Mouse (Mus musculus) midbrain, postnatal 0 days (tissue): ENCODE results near the gene Gm10322. TPM values are rescaled to one million over a fixed set of nuclear protein-coding genes. Genes with fewer than 3 reads are reported as not detected.
A peak's percentile ranks its signal among the peaks of the same experiment; 100 is the strongest.

Experiments
- ATAC-seq: fragments of 200-750 bp; cut with Nextera tagmentation; 2 replicates; pipeline ENCODE4 v1.8.0; 2017; ENCODE audit warnings: moderate number of reproducible peaks, mild to moderate bottlenecking, moderate TSS enrichment, moderate library complexity; ENCODE audit not compliant: low FRiP score
- DNase-seq: peaks from one replicate; pipeline ENCODE4 v3.0.0-alpha.2; 2015; ENCODE audit warnings: low spot score
- H3K27ac ChIP-seq: fragments of 300-500 bp; sonication (generic); 2 replicates; pipeline ENCODE4 v1.5.1; 2014; ENCODE audit warnings: low read depth, mild to moderate bottlenecking, low read length, mixed read lengths
- H3K27me3 ChIP-seq: fragments of 300-500 bp; sonication (generic); 2 replicates; pipeline ENCODE4 v1.6.1; 2014; ENCODE audit warnings: low read length, control low read depth, mixed read lengths; ENCODE audit not compliant: insufficient read depth
- H3K36me3 ChIP-seq: fragments of 300-500 bp; sonication (generic); 2 replicates; pipeline ENCODE4 v1.6.1; 2014; ENCODE audit warnings: low read length, control low read depth, mixed read lengths; ENCODE audit not compliant: insufficient read depth
- H3K4me1 ChIP-seq: fragments of 300-500 bp; sonication (generic); 2 replicates; pipeline ENCODE4 v1.6.1; 2014; ENCODE audit warnings: mild to moderate bottlenecking, control low read depth, antibody characterized with exemption, low read length, mixed read lengths; ENCODE audit not compliant: insufficient read depth
- H3K4me2 ChIP-seq: fragments of 300-500 bp; sonication (generic); 2 replicates; pipeline ENCODE4 v1.6.1; 2014; ENCODE audit warnings: low read depth, mild to moderate bottlenecking, low read length, mixed read lengths; ENCODE audit not compliant: poor library complexity, severe bottlenecking
- H3K4me3 ChIP-seq: fragments of 300-500 bp; sonication (generic); 2 replicates; pipeline ENCODE4 v1.5.1; 2014; ENCODE audit warnings: low read depth, mild to moderate bottlenecking, low read length, moderate library complexity
- H3K9ac ChIP-seq: fragments of 300-500 bp; sonication (generic); replicated peaks from 2 replicates; pipeline ENCODE4 v1.6.1; 2014; ENCODE audit warnings: mild to moderate bottlenecking, low read length, moderate library complexity, mixed read lengths; ENCODE audit not compliant: poor library complexity, severe bottlenecking
- H3K9me3 ChIP-seq: fragments of 300-500 bp; sonication (generic); 2 replicates; pipeline ENCODE4 v1.6.1; 2016; ENCODE audit warnings: low read length, control low read depth
- CTCF ChIP-seq: IDR thresholded peaks from 2 replicates; pipeline ENCODE4 v1.5.1; 2016; ENCODE audit warnings: antibody characterized with exemption, mild to moderate bottlenecking
- WGBS: fragments of 180-500 bp; shearing (Covaris S2); extraction: QIAGEN DNeasy Blood & Tissue Kit; methylation state at CpG from one replicate; pipeline ENCODE4 v1.1.7; 2014; 5-methylcytosine and 5-hydroxymethylcytosine counted together
- polyA plus RNA-seq: library from polyadenylated mRNA; unstranded; fragments of >200 nt; fragmentation: Nextera tagmentation; extraction: Ambion mirVana; gene quantifications from 2 replicates; pipeline ENCODE4 v1.2.1, GENCODE M21; 2015
- total RNA-seq: library from RNA; depleted of rRNA; stranded (reverse); fragments of >200 nt; gene quantifications from 2 replicates; pipeline ENCODE4 v1.2.3, GENCODE M21; 2014

The Gm10322 gene
- total and polyA plus RNA-seq, 2 experiments from 2014 or later, result not detected

GRCm38 (mm10) chr10:59590606-59591005, 25.3 kb upstream of the Gm10322 start:
- 92% methylated on average over 9 of the region's 9 CpGs for WGBS

GRCm38 (mm10) chr10:59593826-59594570, 21.9 kb upstream of the Gm10322 start:
- Histone ChIP-seq H3K36me3 (0 out of 2 replicates have a peak, but pooled peaks cover 4% of the 10 kb centered on the region), H3K4me2 (no peak overlapping the region), H3K4me3 (no peak overlapping the region), H3K4me1 (no peaks in the 10 kb centered on the region), H3K9ac (no peak overlapping the region), H3K9me3 (no peaks in the 10 kb centered on the region), H3K27ac (no peak overlapping the region), H3K27me3 (no peaks in the 10 kb centered on the region)
- TF ChIP-seq CTCF, result no peak
- DNase-seq (peak; percentile 81), ATAC-seq (no peak)
- 83% methylated on average over 13 of the region's 13 CpGs for WGBS

More at GRCm38 (mm10) chr10:59590606-59591005, 25.3 kb upstream of the Gm10322 start:
- H3K36me3 ChIP-seq, result no peaks in the 10 kb centered on the region
- no peak for ATAC-seq
- no peak for TF ChIP-seq CTCF
- H3K9ac ChIP-seq, result no peak overlapping the region
- no peaks in the 10 kb centered on the region for H3K4me1 ChIP-seq
- no peaks in the 10 kb centered on the region for H3K9me3 ChIP-seq
- H3K27me3 ChIP-seq, result no peaks in the 10 kb centered on the region
- DNase-seq, result no peak
- no peak overlapping the region for H3K27ac ChIP-seq
- no peak overlapping the region for H3K4me3 ChIP-seq
- H3K4me2 ChIP-seq, result no peak overlapping the region

GRCm38 (mm10) chr10:59600516-59600915, 15.3 kb upstream of the Gm10322 start:
- Histone ChIP-seq H3K4me3 (no peak overlapping the region), H3K9me3 (no peaks in the 10 kb centered on the region), H3K36me3 (0 out of 2 replicates have a peak, but pooled peaks cover 4% of the 10 kb centered on the region), H3K27me3 (no peaks in the 10 kb centered on the region), H3K27ac (no peak overlapping the region), H3K9ac (no peak overlapping the region), H3K4me2 (no peak overlapping the region), H3K4me1 (no peaks in the 10 kb centered on the region)
- no peak for ATAC-seq
- no peak for TF ChIP-seq CTCF
- WGBS, result 76% methylated on average over 8 of the region's 8 CpGs
- DNase-seq, result no peak

- Histone ChIP-seq H3K9ac (no peak overlapping the region), H3K4me3 (no peak overlapping the region), H3K27me3 (no peaks in the 10 kb centered on the region), H3K27ac (no peak overlapping the region), H3K4me2 (no peak overlapping the region), H3K36me3 (0 out of 2 replicates have a peak, but pooled peaks cover 4% of the 10 kb centered on the region), H3K9me3 (no peaks in the 10 kb centered on the region), H3K4me1 (no peaks in the 10 kb centered on the region)
- no peak for TF ChIP-seq CTCF
- 68% methylated on average over 8 of the region's 8 CpGs for WGBS
- DNase-seq (peak; percentile 19), ATAC-seq (no peak)
Measured at GRCm38 (mm10) chr10:59602043-59602442, 13.8 kb upstream of the Gm10322 start.

DNA sequence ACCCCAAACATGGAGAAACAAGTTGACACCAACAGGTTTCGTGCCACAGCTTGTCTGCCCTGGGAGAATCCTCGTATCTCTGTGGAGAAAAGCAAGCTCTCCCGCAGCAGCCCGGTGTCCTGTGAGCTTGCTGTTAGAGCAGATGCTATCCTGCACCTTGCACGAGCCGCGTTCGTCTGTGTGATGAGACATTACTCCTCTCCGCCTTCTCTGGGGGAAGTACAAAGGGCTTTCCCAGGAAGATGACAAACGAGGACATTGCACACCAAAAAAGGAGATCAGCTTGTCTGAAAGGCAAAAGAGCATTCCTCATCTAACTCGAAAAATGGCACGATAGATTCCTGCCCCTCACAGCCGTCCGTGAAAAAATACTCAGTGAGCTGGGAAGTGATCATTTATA, 13.0 kb upstream of the Gm10322 start:
- Histone ChIP-seq H3K36me3 (no peaks in the 10 kb centered on the region), H3K9ac (no peak overlapping the region), H3K9me3 (no peaks in the 10 kb centered on the region), H3K27me3 (no peaks in the 10 kb centered on the region), H3K4me2 (no peak overlapping the region), H3K4me3 (no peak overlapping the region), H3K27ac (no peak overlapping the region), H3K4me1 (no peaks in the 10 kb centered on the region)
- no peak for ATAC-seq
- 68% methylated on average over 14 of the region's 14 CpGs for WGBS
- DNase-seq, result peak; percentile 34
- no peak for TF ChIP-seq CTCF

DNA sequence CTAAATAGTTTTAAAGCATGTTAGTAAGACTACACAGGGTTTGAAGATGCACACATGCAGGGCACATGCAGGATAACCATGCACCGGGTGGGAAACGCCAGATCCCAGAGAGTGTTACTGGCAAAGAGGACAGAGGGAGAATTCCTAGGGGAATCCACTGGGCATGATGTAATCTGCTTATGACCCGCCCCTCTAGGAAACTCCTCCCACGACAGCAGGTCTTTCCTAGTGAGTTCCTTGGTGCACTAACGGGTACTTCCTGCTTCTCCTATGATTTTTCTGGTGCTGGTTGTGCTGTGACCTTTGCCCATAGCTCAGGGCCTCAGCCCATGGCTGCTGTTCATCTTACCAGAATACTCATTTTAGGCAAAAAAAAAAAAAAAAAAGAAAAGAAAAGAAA, 12.0 kb upstream of the Gm10322 start:
- WGBS, result 61% methylated on average over 5 of the region's 5 CpGs
- Histone ChIP-seq H3K4me3 (no peak overlapping the region), H3K9ac (no peak overlapping the region), H3K4me1 (no peaks in the 10 kb centered on the region), H3K4me2 (no peak overlapping the region), H3K36me3 (no peaks in the 10 kb centered on the region), H3K27ac (no peak overlapping the region), H3K9me3 (no peaks in the 10 kb centered on the region), H3K27me3 (no peaks in the 10 kb centered on the region)
- no peak for ATAC-seq
- no peak for DNase-seq
- no peak for TF ChIP-seq CTCF
